Mouse (Mus musculus) E14TG2a.4 (cell line): ENCODE results near the gene Pcgf1.

Experiments used
- H3K27me3 ChIP-seq: 2 replicates; pipeline ENCODE4 v1.6.1; 2014; ENCODE audit warnings: low read length, control low read depth; ENCODE audit not compliant: insufficient read depth
- H3K36me3 ChIP-seq: 2 replicates; pipeline ENCODE4 v1.6.1; 2014; ENCODE audit warnings: low read length, control low read depth; ENCODE audit not compliant: insufficient read depth
- H3K4me1 ChIP-seq: replicated peaks from 2 replicates; pipeline ENCODE4 v1.6.1; 2014; ENCODE audit warnings: low read depth, low read length, control low read depth
- H3K4me3 ChIP-seq: replicated peaks from 2 replicates; pipeline ENCODE4 v1.5.1; 2014; ENCODE audit warnings: mild to moderate bottlenecking, low read length
- H3K9me3 ChIP-seq: 2 replicates; pipeline ENCODE4 v1.6.1; 2014; ENCODE audit warnings: low read length, control low read depth
- CTCF ChIP-seq: conservative IDR thresholded peaks from 2 replicates; pipeline ENCODE4 v1.5.1; 2014; ENCODE audit warnings: low read length
- NANOG ChIP-seq: IDR thresholded peaks from 2 replicates; pipeline ENCODE4 v1.6.1; 2014; ENCODE audit warnings: borderline replicate concordance, low read length, mixed read lengths
- POU5F1 ChIP-seq: IDR thresholded peaks from 2 replicates; pipeline ENCODE4 v1.6.1; 2014; ENCODE audit warnings: low read length, borderline replicate concordance

Gene Pcgf1

DNA sequence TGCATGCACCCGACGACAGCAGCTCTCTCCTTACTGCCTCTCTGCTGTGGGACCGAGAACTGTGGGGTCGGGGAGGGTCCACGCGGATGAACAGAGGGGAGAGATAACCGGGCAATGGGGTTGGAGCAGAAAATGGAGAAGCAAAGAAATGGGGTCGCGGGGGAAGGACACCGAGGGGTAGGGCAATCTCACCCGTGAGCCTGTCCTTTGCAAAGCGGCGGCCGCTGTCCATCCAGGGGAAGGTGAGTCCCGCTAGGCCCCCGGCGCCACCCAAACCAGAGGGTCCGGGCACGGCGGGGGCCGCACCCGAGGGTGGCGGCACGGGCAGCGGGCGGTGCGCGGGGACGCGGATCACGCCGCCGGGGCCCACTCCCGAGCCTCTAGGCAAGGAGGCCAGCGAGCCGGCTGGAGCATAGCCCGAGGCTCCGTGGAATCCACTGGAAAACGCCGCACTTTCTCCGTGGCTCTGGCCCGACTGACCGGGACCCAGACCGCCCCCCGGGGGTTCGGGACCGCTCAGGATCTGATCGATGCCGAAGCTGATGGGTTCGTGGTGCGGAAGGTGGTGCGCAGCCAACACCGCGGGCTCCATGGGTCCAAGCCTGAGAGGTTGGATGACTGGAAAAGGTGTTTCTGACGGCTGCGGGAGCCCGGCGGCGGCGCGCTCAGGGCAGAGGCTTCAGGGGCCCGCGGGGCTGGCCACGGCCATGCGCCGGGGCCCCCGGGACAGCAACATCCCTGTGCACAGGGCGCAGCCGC lies 8.0 kb upstream of the Pcgf1 start:
- H3K4me3 ChIP-seq = peak overlapping the region; percentile 70
- peaks cover 61% of the 10 kb centered on the region for H3K4me1 ChIP-seq
- H3K27me3 ChIP-seq = peaks cover 96% of the 10 kb centered on the region
- TF ChIP-seq POU5F1 (no peak), CTCF (no peak), NANOG (no peak)
- no peaks in the 10 kb centered on the region for H3K36me3 ChIP-seq
- H3K9me3 ChIP-seq = no peaks in the 10 kb centered on the region

GRCm38 (mm10) chr6:83070247-83070310 lies 7.6 kb upstream of the Pcgf1 start, which contains the start of gene Tlx2:
TSS of gene Tlx2 (minus strand) at chr6:83070293.
- Histone ChIP-seq H3K27me3 (peaks cover 93% of the 10 kb centered on the region), H3K4me1 (peaks cover 59% of the 10 kb centered on the region), H3K4me3 (peak within 1 kb of the TSS; percentile 70), H3K9me3 (no peaks in the 10 kb centered on the region), H3K36me3 (no peaks in the 10 kb centered on the region)
- no peak for TF ChIP-seq CTCF
- TF ChIP-seq NANOG = no peak
- no peak for TF ChIP-seq POU5F1

DNA sequence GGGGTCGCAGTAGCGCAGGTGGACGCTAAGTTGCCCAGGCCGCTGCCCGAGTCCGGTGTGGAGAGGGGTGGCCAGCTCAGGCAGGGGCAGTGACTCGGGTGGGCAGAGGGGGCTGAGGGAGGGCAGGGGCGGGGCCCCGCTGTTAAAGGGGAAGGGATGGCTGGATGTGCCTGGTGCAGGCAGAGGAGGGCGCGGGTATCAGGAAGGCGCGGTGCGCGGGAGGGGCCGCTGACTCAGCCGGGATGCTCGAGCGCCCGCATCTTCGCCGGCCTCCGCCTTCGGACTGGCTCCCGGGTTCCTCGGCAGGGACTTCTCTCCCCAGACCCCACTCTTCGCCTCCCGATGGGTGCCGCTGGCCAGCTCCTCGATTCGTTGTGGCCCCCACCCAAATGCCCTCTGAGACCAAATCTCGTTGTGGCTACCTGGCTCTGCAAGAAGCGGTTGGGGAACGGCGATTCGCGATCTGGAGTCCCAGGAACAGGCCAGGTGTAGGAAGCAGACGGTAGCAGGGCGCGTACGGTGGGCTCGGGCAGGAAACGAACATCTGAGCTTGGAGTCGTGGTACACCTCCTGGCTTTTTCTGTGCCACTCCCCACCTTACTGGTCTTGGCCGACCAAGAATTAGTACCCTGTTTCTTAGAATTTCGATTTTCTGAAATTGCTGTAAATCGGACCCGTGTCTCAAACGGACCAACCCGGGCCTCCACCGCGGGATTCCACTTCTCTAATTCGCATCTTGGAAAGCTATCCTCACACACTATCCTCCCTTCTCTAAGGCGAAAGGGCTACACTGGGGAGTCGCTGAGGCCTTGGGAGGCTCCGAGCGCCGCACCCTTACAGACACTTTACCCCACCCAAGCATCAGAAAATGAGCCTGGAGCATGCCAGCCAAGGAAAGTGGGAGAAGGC lies 7.1 kb upstream of the Pcgf1 start:
- Histone ChIP-seq H3K4me3 (peak overlapping the region; percentile 70), H3K36me3 (no peaks in the 10 kb centered on the region), H3K27me3 (peaks cover 90% of the 10 kb centered on the region), H3K4me1 (peaks cover 56% of the 10 kb centered on the region), H3K9me3 (no peaks in the 10 kb centered on the region)
- no peak for TF ChIP-seq CTCF
- no peak for TF ChIP-seq POU5F1
- no peak for TF ChIP-seq NANOG

GRCm38 (mm10) chr6:83071220-83071619 lies 6.4 kb upstream of the Pcgf1 start:
- H3K4me3 ChIP-seq = peak overlapping the region; percentile 70
- no peaks in the 10 kb centered on the region for H3K36me3 ChIP-seq
- peaks cover 50% of the 10 kb centered on the region for H3K4me1 ChIP-seq
- TF ChIP-seq NANOG (no peak), POU5F1 (no peak), CTCF (no peak)
- H3K9me3 ChIP-seq = no peaks in the 10 kb centered on the region
- peaks cover 90% of the 10 kb centered on the region for H3K27me3 ChIP-seq

GRCm38 (mm10) chr6:83074979-83075378 lies 2.7 kb upstream of the Pcgf1 start:
- H3K9me3 ChIP-seq = no peaks in the 10 kb centered on the region
- no peak for TF ChIP-seq CTCF
- no peak for TF ChIP-seq NANOG
- TF ChIP-seq POU5F1 = no peak
- peaks cover 7% of the 10 kb centered on the region for H3K36me3 ChIP-seq
- H3K4me3 ChIP-seq = no peak overlapping the region
- H3K4me1 ChIP-seq = peaks cover 41% of the 10 kb centered on the region
- peaks cover 62% of the 10 kb centered on the region for H3K27me3 ChIP-seq

GRCm38 (mm10) chr6:83078324-83078858 lies 722 bp downstream of the Pcgf1 start:
- Histone ChIP-seq H3K36me3 (peaks cover 34% of the 10 kb centered on the region), H3K27me3 (peaks cover 39% of the 10 kb centered on the region), H3K4me3 (peak overlapping the region; percentile 94), H3K9me3 (no peaks in the 10 kb centered on the region), H3K4me1 (peaks cover 21% of the 10 kb centered on the region)
- TF ChIP-seq POU5F1 (no peak), CTCF (peak; percentile 10; the same call in 1 of the 2 replicates), NANOG (no peak)

GRCm38 (mm10) chr6:83080210-83080609 lies 2.5 kb downstream of the Pcgf1 start:
- Histone ChIP-seq H3K9me3 (no peaks in the 10 kb centered on the region), H3K4me3 (no peak overlapping the region), H3K36me3 (peaks cover 34% of the 10 kb centered on the region), H3K4me1 (peaks cover 21% of the 10 kb centered on the region), H3K27me3 (peaks cover 43% of the 10 kb centered on the region)
- TF ChIP-seq POU5F1 (no peak), NANOG (no peak), CTCF (no peak)

GRCm38 (mm10) chr6:83083497-83083896 lies 5.8 kb downstream of the Pcgf1 start:
- no peak for TF ChIP-seq POU5F1
- TF ChIP-seq NANOG = no peak
- no peak for TF ChIP-seq CTCF
- Histone ChIP-seq H3K36me3 (peaks cover 34% of the 10 kb centered on the region), H3K9me3 (no peaks in the 10 kb centered on the region), H3K4me3 (no peak overlapping the region), H3K27me3 (peaks cover 60% of the 10 kb centered on the region), H3K4me1 (peaks cover 36% of the 10 kb centered on the region)
